Mouse (Mus musculus) adrenal gland, adult 2 months (tissue): Measurements from ENCODE around the gene Hint1. TPM values are rescaled to one million over a fixed set of nuclear protein-coding genes. Genes with fewer than 3 reads are reported as not detected.
A peak's percentile ranks its signal among the peaks of the same experiment; 100 is the strongest.
"Not testable (repeated sequence)": the region's sequence is repeated elsewhere in the genome, so short reads cannot be mapped to it uniquely, and the experiment has no call there.

ENCODE experiments used
- DNase-seq: peaks from one replicate; pipeline ENCODE4 v3.0.0; 2021
- long read RNA-seq: library from polyadenylated mRNA; stranded (forward); transcript quantifications from one replicate; pipeline ENCODE4 v2.0.0, GENCODE M21; 2021
- polyA plus RNA-seq: library from polyadenylated mRNA; depleted of rRNA; stranded (reverse); fragments of >200 nt; gene quantifications from 2 replicates; pipeline ENCODE4 v1.2.3, GENCODE M21; 2012; rRNA removed
- total RNA-seq, 2 experiments: library from RNA; stranded (reverse); gene quantifications; 2 replicates each; pipeline ENCODE4 v1.2.3; 2021

Gene Hint1
- total RNA-seq (100 to 1,000 TPM; 339 to 391 TPM), polyA plus RNA-seq (610 and 630 TPM in 2 replicates)
- long read RNA-seq, transcript Hint1-201 (3 exons, 636 nt): major isoform, 186 of 195 reads
- long read RNA-seq, partial matches to known transcripts: 0 of 195 reads
- long read RNA-seq, other reads (novel, unspliced or antisense): 9 of 195 reads

- DNase-seq: peak; percentile 97
Measured at GRCm38 (mm10) chr11:54866119-54867048, at the start of gene Hint1. TSS of gene Hint1 (plus strand) at chr11:54866383.

GRCm38 (mm10) chr11:54817449-54817848 lies 48.7 kb upstream of the Hint1 start:
- peak; percentile 6 for DNase-seq

DNA sequence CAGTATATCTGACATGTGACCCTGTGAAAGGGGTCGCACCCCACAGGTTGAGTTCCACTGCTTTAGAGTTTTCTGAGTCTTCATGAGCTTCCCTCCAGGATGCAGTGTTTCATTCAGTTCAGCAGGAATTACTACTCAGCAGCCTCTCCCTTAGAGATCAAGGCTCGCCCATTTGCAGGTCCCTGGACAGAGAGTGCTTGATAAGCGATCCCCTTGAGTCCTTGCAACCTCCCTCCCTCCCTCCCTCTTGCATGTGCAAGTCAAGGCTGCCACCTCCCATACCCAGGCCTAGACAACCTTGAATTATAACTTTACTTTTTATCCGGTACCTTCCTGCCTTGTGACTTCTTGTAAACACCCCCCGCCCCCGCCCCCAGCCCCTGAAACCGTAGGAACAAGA lies 46.7 kb upstream of the Hint1 start:
- DNase-seq: peak; percentile 16

DNA sequence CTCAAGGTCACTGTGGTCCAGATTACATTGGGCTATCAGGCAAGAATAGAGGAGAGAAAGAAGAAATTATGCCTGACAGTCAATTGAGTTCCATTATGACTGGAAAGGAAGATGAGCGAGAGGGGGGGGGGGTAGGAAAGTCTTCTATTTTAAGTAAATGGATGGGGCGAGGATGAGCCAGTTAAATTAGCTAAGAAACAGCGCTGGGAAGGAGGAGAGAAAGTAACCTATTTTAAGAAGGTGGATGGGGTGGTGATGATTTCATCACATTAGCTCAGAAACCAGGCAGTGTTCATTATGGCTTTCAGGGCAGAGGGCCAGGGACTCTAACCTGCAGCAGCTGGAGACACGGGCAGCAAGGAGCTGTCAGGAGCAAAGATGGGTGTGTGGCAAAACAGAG lies 42.7 kb upstream of the Hint1 start:
- DNase-seq: no peak

GRCm38 (mm10) chr11:54825774-54826173 lies 40.4 kb upstream of the Hint1 start:
- no peak for DNase-seq

DNA sequence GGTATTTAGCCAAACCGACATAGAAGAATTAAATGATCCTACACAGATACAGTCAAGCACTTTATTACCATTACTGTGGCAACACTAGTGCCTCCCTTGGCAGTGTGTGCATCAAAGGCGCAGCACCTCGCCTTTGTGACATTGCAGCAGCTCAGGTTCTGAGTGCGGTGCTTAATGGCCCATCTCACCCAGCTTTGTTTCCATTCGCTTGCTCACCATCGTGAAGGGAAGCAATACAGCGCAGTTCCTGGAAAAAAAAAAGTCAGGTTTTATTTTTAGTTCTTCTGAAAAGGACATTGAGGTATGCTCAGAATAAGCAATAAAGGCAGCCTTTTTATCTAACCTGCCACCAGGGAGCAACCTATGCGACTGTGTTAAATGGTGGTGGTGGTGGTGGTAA lies 39.4 kb upstream of the Hint1 start:
- DNase-seq: no peak

- no peak for DNase-seq
Measured at GRCm38 (mm10) chr11:54833833-54834232, 32.4 kb upstream of the Hint1 start.

- DNase-seq: no peak
Measured at GRCm38 (mm10) chr11:54834596-54834995, 31.6 kb upstream of the Hint1 start.

DNA sequence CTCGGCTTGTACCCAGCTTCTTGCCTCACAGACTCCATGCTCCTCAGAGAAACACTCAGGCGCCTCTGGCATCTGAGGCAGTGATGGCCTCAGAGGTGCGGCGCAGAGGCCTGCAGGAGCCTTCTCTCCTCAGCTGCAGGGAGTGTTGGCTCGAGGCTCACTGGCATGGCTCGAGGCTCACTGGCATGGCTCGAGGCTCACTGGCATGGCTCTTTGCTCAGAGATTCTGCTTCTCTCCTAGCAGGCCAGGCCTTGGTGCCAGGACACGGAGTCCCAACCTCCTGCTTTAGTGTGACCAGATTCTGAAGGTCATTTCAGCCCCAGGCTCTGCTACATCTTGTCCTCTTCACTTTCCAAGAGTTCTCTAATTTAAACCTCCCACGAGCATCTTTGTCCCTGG lies 30.1 kb upstream of the Hint1 start:
- DNase-seq: peak; percentile 18

- DNase-seq: no peak
Measured at GRCm38 (mm10) chr11:54839696-54840095, 26.5 kb upstream of the Hint1 start.

DNA sequence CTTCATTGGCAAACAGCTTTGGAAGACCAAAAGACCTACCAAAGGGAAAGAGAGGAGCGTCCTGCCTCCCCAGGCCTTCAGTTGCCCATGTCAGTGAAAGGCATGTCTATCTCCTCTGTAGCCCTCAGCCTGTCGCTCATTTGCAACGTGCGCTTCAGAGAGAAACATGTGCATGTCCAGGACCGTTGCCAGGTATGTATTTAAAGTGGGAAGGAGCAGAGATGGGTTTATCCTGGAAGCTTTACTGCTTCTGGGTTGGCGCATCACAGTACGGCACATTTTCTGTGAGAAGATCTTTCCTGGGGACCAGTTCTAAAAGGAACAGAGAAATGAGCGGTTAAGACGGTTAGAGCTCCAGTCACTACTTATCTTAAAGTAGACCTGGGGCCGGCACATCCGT lies 25.3 kb upstream of the Hint1 start:
- DNase-seq: no peak

GRCm38 (mm10) chr11:54844424-54844823 lies 21.8 kb upstream of the Hint1 start:
- DNase-seq: no peak

- no peak for DNase-seq
Measured at GRCm38 (mm10) chr11:54844959-54845358, 21.2 kb upstream of the Hint1 start.

- no peak for DNase-seq
Measured at GRCm38 (mm10) chr11:54845470-54846442, 20.4 kb upstream of the Hint1 start.

DNA sequence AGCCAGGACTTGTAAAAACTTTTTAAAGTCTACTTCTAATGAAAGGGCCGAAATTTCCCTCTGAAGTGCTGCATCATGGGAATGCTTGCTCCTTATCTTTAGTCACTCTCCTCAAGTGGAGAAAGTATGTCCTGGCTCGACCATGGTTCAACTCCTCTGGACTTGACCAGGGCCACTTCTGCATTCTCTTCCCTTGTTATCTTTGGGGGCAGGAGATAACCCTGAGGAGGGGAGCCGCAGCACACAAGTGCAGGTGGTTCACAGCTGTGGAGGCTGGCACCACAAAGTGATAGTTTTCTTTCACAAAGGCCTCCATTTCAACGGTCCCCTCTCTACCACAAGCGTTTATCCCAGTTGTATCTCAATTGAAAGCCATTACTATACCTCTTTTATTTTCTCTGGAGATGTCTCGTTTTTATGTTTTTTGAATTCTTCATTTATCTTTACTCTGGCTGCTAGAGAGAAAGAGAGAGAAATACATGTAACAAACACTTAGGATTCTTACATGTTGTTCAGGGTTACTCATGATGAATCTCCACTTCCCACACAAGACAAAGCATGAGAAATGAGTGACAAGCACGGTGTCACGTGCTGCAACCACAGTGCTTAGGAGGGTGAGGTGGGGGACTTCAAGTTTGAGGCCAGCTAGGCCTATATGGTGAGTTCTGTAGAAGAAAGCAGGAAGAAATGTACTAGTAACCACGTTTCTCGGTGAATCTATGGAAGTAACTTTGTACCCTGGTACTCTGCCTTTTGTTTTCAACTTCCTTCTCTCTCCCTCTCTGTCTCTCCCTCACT lies 16.0 kb upstream of the Hint1 start:
- DNase-seq: no peak

DNA sequence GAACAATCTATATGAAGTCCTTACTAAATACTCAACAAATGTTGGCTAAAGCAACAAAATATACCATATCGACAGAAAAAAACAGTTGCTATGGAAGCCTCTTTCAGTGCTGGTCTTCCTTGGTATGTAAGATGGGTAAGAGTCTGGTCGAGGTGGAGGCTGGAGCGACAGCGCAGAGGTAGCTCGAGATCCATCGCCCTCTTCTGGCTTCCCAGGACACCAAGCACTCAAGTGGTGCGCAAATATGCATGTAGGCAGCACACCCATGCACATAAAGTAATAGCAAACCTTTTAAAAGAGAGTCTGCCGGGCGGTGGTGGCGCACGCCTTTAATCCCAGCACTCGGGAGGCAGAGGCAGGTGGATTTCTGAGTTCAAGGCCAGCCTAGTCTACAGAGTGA lies 14.5 kb upstream of the Hint1 start:
- no peak for DNase-seq

DNA sequence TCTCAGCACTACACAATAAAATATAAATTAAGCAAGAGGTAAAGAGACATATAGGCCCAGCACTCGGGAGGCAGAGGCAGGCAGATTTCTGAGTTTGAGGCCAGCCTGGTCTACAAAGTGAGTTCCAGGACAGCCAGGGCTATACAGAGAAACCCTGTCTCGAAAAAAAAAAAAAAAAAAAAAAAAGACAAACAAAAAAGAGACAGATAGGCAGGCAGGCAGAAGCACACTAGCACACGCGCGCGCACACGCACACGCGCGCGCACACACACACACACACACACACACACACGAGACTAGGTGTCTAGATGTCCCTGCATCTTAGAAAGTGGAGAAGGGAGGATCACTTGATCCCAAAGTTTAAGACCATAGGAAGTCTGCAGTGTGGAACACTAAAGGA lies 7.3 kb upstream of the Hint1 start:
- not testable (repeated sequence) for DNase-seq

DNA sequence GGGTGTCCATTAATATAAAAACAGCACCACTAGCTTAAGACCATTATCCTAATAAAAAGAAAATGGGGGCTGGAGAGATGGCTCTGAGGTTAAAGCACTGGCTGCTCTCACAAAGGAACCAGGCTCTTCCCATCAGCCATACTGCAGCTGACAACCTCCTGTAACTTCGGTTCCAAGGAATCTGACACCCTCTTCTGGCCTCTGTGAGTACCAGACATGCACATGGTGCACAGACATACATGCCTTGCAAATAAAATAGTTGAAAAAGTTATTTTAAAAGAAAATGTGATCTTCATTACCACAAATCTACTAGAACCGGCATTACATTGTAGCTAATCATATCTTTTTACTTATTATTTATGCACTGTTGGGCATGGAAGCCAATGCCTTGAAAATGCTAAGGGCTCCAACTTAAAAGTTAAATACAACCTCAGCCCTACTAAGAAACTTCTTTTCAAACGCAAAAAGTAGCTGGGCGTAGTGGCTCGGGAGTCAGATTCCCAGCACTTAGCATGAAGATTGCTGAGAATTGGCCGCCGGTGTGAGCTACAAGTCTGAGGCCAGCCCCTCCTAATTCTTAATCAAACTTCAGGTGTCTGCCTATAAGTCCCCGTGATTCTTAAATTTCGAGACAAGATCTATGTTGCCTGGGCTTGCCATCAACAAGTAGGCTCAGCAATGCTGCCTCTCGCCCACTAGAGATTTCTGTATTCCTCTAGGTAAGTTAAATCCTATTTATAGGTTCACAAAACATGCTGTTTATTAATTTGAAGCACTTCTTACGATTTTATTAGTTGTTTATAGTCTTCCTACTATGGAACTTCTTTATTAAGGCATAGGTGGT lies 6.6 kb upstream of the Hint1 start:
- peak; percentile 18 for DNase-seq

DNA sequence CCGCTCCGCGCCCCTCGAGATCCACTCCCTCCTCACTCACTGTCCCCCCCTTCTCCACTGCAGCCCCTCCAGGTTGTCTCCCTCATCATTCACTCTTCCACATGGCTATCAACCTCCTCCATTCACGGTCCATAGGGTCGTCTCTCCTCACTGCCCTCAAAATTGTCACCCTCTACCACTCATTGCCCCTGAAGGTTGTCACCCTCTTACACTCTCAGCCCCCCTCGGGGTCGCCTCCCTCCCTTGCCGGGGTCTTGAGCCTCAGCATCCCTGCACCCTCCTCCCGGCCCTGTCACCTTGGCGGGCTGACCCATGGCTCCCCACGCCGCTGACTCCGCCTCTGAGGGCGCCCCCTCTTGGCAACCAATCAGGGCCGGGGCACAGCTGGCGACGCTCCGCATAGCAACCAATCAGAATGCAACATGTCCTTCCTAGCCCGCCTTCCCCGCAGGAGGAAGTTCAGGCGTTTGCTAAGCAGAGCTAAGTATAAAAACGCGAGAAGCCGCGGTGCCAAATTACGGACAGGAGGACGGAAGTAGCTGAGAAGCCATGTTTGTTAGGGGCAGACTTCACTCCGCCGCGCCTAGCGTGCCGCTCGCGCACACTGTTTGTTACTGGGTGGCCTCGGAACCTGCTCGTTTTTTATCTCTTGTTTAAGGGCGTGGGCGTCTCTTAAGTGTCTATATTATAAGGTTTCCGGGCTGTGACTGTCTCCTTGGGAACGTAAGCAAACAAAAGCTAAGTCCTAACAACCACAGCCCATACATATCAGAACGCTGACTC lies 5.7 kb upstream of the Hint1 start, which contains the start of gene Lyrm7:
Gene Lyrm7, minus strand, starts transcription at position 661 of the 783 bp plus-strand sequence.
- DNase-seq: peak; percentile 98
